Mouse (Mus musculus): ENCODE results near the gene Ruvbl2. TPM values are rescaled to one million over a fixed set of nuclear protein-coding genes. Genes with fewer than 3 reads are reported as not detected.
A peak's percentile ranks its signal among the peaks of the same experiment; 100 is the strongest.

The Ruvbl2 gene
- total and polyA plus RNA-seq, 2 experiments from 2014 or later: 90.8 to 129 TPM

DNA sequence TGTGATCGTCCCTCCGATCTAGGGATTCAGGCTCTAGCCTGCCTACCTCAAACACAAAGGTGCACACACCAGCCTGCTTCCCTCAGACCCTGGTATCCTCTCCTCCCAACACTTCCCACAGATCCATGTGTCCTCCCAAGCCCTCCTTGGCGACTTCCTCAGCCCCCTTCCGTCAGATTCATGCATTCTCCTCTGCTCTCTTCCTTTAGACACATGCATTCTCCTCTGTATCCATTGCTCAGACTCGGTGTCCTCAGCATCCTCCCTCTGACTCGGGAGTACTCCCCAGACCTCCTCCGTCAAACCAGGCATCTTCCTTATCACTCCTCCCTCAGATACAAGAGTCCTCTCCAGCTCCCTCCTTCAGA, 4.1 kb downstream of the Ruvbl2 start:
- Histone ChIP-seq H3K4me2 (ENCODE audit: low read depth, low read length, poor library complexity, severe bottlenecking) (peak overlapping the region; percentile 95), H3K27ac (ENCODE audit: low read depth, low read length) (peak overlapping the region; percentile 65), H3K9ac (replicated peaks; ENCODE audit: low read length, poor library complexity, severe bottlenecking) (peak overlapping the region; percentile 66), H3K4me1 (ENCODE audit: insufficient read depth, low read length) (peaks cover 15% of the 10 kb centered on the region; the same call in 1 of the 2 replicates), H3K9me3 (ENCODE audit: low read length) (no peaks in the 10 kb centered on the region), H3K27me3 (ENCODE audit: insufficient read depth, low read length) (no peaks in the 10 kb centered on the region), H3K4me3 (ENCODE audit: low read depth, low read length) (peak overlapping the region; percentile 67), H3K36me3 (ENCODE audit: insufficient read depth, low read length) (peaks cover 28% of the 10 kb centered on the region)
- ATAC-seq (ENCODE audit: low FRiP score) (no peak), DNase-seq (ENCODE audit: low spot score) (no peak)
- no peak for TF ChIP-seq CTCF (IDR thresholded peaks at IDR 0.05)
- WGBS: under 1% methylated on average over 7 of the region's 7 CpGs

DNA sequence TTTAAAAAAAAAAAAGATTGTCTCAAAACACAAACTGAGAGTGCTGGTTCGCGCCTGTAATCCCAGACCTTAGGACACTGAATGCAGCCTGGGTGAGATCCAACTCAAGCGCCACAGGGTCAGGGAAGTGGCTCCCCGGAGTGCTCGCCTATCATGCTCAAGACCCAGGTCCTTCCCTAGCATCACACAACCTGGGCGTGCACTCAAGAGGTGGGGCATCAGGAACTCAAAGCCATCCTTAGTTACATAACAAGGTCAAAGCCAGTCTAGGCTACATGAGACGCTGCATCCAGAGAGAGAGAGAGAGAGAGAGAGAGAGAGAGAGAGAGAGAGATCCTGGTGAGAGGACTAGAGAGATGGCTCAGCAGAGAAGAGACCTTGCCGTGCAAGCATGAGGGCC, 11.3 kb downstream of the Ruvbl2 start:
- no peak overlapping the region for H3K27ac ChIP-seq (ENCODE audit: low read depth, low read length)
- H3K4me3 ChIP-seq (ENCODE audit: low read depth, low read length): no peak overlapping the region
- H3K36me3 ChIP-seq (ENCODE audit: insufficient read depth, low read length): peaks cover 86% of the 10 kb centered on the region
- no peak for ATAC-seq (ENCODE audit: low FRiP score)
- H3K4me2 ChIP-seq (ENCODE audit: low read depth, low read length, poor library complexity, severe bottlenecking): no peak overlapping the region
- no peak for DNase-seq (ENCODE audit: low spot score)
- H3K27me3 ChIP-seq (ENCODE audit: insufficient read depth, low read length): no peaks in the 10 kb centered on the region
- H3K9ac ChIP-seq (replicated peaks; ENCODE audit: low read length, poor library complexity, severe bottlenecking): no peak overlapping the region
- H3K4me1 ChIP-seq (ENCODE audit: insufficient read depth, low read length): no peaks in the 10 kb centered on the region
- no peaks in the 10 kb centered on the region for H3K9me3 ChIP-seq (ENCODE audit: low read length)
- WGBS: 93% methylated on average over 8 of the region's 8 CpGs
- no peak for TF ChIP-seq CTCF (IDR thresholded peaks at IDR 0.05)

- Histone ChIP-seq H3K4me3 (ENCODE audit: low read depth, low read length) (no peak overlapping the region), H3K4me2 (ENCODE audit: low read depth, low read length, poor library complexity, severe bottlenecking) (no peak overlapping the region), H3K27me3 (ENCODE audit: insufficient read depth, low read length) (peaks cover 38% of the 10 kb centered on the region), H3K9me3 (ENCODE audit: low read length) (no peaks in the 10 kb centered on the region), H3K9ac (replicated peaks; ENCODE audit: low read length, poor library complexity, severe bottlenecking) (no peak overlapping the region), H3K36me3 (ENCODE audit: insufficient read depth, low read length) (peaks cover 49% of the 10 kb centered on the region), H3K27ac (ENCODE audit: low read depth, low read length) (no peak overlapping the region), H3K4me1 (ENCODE audit: insufficient read depth, low read length) (no peaks in the 10 kb centered on the region)
- ATAC-seq (ENCODE audit: low FRiP score) (no peak), DNase-seq (ENCODE audit: low spot score) (no peak)
- no peak for TF ChIP-seq CTCF (IDR thresholded peaks at IDR 0.05)
- WGBS: 94% methylated on average over 14 of the region's 14 CpGs
These were observed 16.7 kb downstream of the Ruvbl2 start for GRCm38 (mm10) chr7:45421194-45421593.

DNA sequence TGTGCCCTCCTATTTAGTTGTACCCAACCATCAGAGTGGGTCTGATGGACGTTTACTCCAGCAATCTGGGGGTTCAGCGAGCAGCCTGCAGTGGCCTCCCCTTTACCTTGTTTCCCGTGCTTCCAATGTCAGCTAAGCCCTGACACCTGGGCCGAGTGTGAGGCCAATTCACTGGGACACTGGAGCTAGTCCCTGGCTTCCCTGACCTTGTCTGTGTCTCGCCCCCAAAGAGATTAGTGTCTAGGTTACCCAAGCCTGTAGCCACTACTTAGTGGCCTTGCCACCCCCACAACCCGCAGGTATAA, 17.3 kb downstream of the Ruvbl2 start, which contains the start of gene Lhb:
Gene Lhb, plus strand, starts transcription at position 206 of the 305 bp plus-strand sequence.
- no peaks in the 10 kb centered on the region for H3K9me3 ChIP-seq (ENCODE audit: low read length)
- H3K27ac ChIP-seq (ENCODE audit: low read depth, low read length): no peak within 1 kb of the TSS
- peaks cover 44% of the 10 kb centered on the region for H3K27me3 ChIP-seq (ENCODE audit: insufficient read depth, low read length)
- H3K4me1 ChIP-seq (ENCODE audit: insufficient read depth, low read length): no peaks in the 10 kb centered on the region
- 56% methylated on average over 6 of the region's 6 CpGs for WGBS
- H3K9ac ChIP-seq (replicated peaks; ENCODE audit: low read length, poor library complexity, severe bottlenecking): no peak within 1 kb of the TSS
- ATAC-seq (ENCODE audit: low FRiP score) (no peak), DNase-seq (ENCODE audit: low spot score) (no peak)
- no peak within 1 kb of the TSS for H3K4me3 ChIP-seq (ENCODE audit: low read depth, low read length)
- H3K36me3 ChIP-seq (ENCODE audit: insufficient read depth, low read length): peaks cover 46% of the 10 kb centered on the region
- no peak for TF ChIP-seq CTCF (IDR thresholded peaks at IDR 0.05)
- no peak within 1 kb of the TSS for H3K4me2 ChIP-seq (ENCODE audit: low read depth, low read length, poor library complexity, severe bottlenecking)

DNA sequence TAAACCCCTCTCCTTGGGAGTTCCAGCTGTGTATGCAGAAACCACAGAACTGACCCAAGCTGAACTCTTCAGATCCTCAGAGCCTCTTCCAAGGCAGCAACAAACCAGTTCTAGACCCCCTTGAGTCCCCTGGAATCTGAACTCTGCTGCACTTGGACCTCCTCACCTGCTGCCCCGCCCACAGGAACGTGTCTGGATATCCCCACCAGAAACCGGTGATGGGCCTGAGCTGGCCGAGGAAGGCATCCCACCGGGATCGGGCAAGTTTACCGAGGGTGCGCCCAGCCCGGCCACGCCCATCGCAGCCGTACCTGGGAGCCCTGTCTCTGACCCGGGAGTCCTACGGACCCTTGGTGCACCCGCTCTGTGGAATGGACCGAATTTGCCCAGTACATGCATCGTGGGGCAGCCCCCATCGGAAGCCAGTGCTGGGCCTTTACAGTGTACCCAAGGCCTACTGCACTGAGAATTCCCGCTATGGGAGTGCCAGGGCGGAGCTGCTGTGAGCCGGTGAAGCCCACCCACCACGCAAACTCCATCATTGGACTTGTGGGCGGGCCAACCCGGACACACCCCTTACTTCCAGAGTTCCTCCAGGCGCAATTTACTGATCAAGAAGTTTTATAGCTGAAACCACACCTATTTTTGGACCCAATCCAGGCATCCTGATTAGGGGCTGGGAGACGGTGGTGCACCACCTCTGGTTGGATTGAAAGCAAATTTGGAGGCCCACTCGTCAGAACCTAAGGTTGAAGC, 17.9 kb downstream of the Ruvbl2 start:
- Histone ChIP-seq H3K27ac (ENCODE audit: low read depth, low read length) (no peak overlapping the region), H3K4me2 (ENCODE audit: low read depth, low read length, poor library complexity, severe bottlenecking) (no peak overlapping the region), H3K9ac (replicated peaks; ENCODE audit: low read length, poor library complexity, severe bottlenecking) (no peak overlapping the region), H3K27me3 (ENCODE audit: insufficient read depth, low read length) (peaks cover 50% of the 10 kb centered on the region), H3K9me3 (ENCODE audit: low read length) (no peaks in the 10 kb centered on the region), H3K36me3 (ENCODE audit: insufficient read depth, low read length) (peaks cover 42% of the 10 kb centered on the region), H3K4me1 (ENCODE audit: insufficient read depth, low read length) (no peaks in the 10 kb centered on the region), H3K4me3 (ENCODE audit: low read depth, low read length) (no peak overlapping the region)
- no peak for TF ChIP-seq CTCF (IDR thresholded peaks at IDR 0.05)
- DNase-seq (ENCODE audit: low spot score) (no peak), ATAC-seq (ENCODE audit: low FRiP score) (no peak)
- 20% methylated on average over 26 of the region's 27 CpGs for WGBS

DNA sequence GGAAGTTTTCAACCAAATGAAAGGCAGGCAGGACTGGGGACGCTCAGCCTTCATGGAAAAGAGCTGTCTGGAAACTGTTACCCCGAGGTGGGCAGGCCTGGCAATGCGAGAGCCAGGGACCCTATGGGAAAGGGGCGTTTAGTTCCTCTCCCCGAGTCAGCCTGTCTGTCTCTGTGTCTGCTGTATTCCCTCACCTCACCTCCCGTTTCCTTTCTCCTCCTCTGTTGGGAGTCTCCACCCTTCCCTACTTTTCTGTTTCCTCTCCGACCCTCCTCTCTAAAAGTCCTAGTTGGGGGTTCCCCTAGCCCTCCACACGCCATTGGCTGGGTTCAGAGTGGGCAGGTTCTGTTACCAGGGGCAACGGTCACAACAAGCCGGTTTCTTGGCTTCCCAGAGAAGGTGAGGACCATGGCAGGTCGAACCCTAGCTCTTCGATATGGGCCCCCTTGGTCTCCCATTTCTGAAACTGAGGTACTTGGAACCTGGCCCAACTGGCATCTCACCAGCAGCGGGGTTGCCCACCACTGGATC, 19.9 kb downstream of the Ruvbl2 start:
- DNase-seq (ENCODE audit: low spot score) (no peak), ATAC-seq (ENCODE audit: low FRiP score) (no peak)
- Histone ChIP-seq H3K9ac (replicated peaks; ENCODE audit: low read length, poor library complexity, severe bottlenecking) (no peak overlapping the region), H3K36me3 (ENCODE audit: insufficient read depth, low read length) (peaks cover 22% of the 10 kb centered on the region), H3K9me3 (ENCODE audit: low read length) (no peaks in the 10 kb centered on the region), H3K27me3 (ENCODE audit: insufficient read depth, low read length) (peaks cover 70% of the 10 kb centered on the region), H3K4me2 (ENCODE audit: low read depth, low read length, poor library complexity, severe bottlenecking) (no peak overlapping the region), H3K4me1 (ENCODE audit: insufficient read depth, low read length) (peaks cover 3% of the 10 kb centered on the region; the same call in 1 of the 2 replicates), H3K4me3 (ENCODE audit: low read depth, low read length) (no peak overlapping the region), H3K27ac (ENCODE audit: low read depth, low read length) (no peak overlapping the region)
- WGBS: 10% methylated on average over 13 of the region's 13 CpGs
- no peak for TF ChIP-seq CTCF (IDR thresholded peaks at IDR 0.05)
